Mouse (Mus musculus): ENCODE measurements around the gene Wnt7a. TPM values are rescaled to one million over a fixed set of nuclear protein-coding genes. Genes with fewer than 3 reads are reported as not detected.

Gene Wnt7a
- polyA plus RNA-seq, 1 experiment: not detected

DNA sequence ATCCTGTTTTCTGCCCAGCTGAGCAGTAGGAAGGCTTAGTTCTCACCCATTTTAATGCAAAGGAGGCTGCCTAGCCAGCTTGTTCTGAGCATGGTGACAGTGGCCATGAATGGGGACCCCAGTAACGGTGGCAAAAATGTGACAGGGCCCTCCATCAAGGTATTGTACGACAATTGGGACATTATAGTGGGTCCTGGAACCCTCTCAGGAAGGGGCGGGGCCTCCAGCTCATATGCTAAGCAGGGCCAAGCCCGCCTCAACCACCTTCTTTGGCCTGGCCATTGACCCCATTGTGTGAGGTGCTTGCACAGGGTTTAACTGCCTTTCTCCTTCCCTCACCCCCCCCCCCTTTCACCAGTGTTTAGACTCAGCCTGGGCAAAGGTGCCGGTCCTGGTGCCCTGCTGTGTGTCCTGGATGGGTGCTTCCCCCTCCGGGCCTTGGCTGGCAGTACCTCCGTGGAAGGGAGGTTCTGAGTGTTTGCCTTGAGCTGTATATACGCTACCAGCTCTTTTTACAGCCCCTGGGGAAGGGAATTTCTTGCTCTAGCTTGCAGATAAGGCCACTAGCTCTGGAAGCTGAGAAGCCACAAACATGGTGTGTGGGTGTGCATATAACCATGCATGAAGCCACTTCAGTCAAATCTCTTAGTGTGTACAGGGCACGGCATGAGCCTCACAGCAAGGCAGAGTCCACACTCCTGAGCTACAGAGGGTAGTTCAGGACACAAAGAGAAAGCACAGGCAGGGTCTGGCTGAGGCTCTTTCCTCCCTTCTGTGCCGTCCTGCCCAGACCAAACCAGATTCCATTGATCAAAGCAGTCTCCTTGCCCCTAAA is 64.9 kb downstream of the Wnt7a start:
- Histone ChIP-seq H3K36me3 (ENCODE audit: control insufficient read depth, insufficient read depth) (no peaks in the 10 kb centered on the region), H3K4me3 (no peak overlapping the region), H3K27me3 (ENCODE audit: control insufficient read depth, insufficient read depth, insufficient read length) (peaks cover 72% of the 10 kb centered on the region), H3K79me2 (ENCODE audit: control insufficient read depth, insufficient read depth) (no peaks in the 10 kb centered on the region), H3ac (ENCODE audit: control insufficient read depth, insufficient read length) (no peak overlapping the region), H3K4me2 (ENCODE audit: low read depth) (no peak overlapping the region)
- TF ChIP-seq MYOG (IDR thresholded peaks at IDR 0.05; ENCODE audit: control insufficient read depth in 1 of 3, insufficient read depth in 1 of 3, insufficient read length in 2 of 3, low read depth in 2 of 3) (no peak), REST (IDR thresholded peaks at IDR 0.05; ENCODE audit: insufficient read depth, insufficient read length) (no peak), TCF12 (IDR thresholded peaks at IDR 0.05; ENCODE audit: insufficient read depth, poor library complexity, severe bottlenecking) (no peak), MAX (IDR thresholded peaks at IDR 0.05; ENCODE audit: low read depth) (no peak), SRF (IDR thresholded peaks at IDR 0.05; ENCODE audit: control insufficient read depth, insufficient read length, low read depth) (no peak), MYOD1 (IDR thresholded peaks at IDR 0.05; ENCODE audit: control insufficient read depth in 1 of 3, insufficient read length in 2 of 3, low read depth in 2 of 3) (no peak), POLR2AphosphoS2 (IDR thresholded peaks at IDR 0.05; ENCODE audit: insufficient read length, low read depth) (no peak), CEBPB (IDR thresholded peaks at IDR 0.05; ENCODE audit: insufficient read depth, poor library complexity, severe bottlenecking) (no peak), E2F4 (IDR thresholded peaks at IDR 0.05; ENCODE audit: insufficient read depth) (no peak), USF1 (IDR thresholded peaks at IDR 0.05; ENCODE audit: low read depth) (no peak), TCF3 (IDR thresholded peaks at IDR 0.05; ENCODE audit: insufficient read length, low read depth) (no peak), POLR2A (IDR thresholded peaks at IDR 0.05; ENCODE audit: insufficient read length, low read depth) (no peak)

DNA sequence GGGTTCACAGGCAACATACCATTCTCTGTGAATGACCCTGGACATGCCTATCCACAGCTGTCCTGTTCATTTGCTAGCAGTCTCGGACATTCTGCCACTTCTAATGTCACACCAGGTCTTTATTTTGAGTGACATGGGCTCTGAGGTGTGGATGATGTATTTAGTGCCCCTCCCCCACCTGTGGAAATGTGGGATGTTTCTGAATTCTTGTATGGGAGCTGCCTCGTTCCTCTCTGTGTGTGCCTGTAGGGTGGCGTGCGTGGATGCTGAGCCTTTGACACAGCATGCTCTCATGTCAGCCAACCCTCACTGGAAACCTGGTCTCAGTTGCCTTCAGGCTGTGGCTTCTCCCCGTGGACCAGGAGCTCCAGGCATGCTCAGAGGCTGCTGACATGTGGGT is 66.1 kb downstream of the Wnt7a start:
- Histone ChIP-seq H3K27me3 (ENCODE audit: control insufficient read depth, insufficient read depth, insufficient read length) (peaks cover 72% of the 10 kb centered on the region), H3ac (ENCODE audit: control insufficient read depth, insufficient read length) (no peak overlapping the region), H3K4me2 (ENCODE audit: low read depth) (no peak overlapping the region), H3K4me3 (no peak overlapping the region), H3K79me2 (ENCODE audit: control insufficient read depth, insufficient read depth) (no peaks in the 10 kb centered on the region), H3K36me3 (ENCODE audit: control insufficient read depth, insufficient read depth) (no peaks in the 10 kb centered on the region)
- TF ChIP-seq MAX (IDR thresholded peaks at IDR 0.05; ENCODE audit: low read depth) (no peak), CEBPB (IDR thresholded peaks at IDR 0.05; ENCODE audit: insufficient read depth, poor library complexity, severe bottlenecking) (no peak), REST (IDR thresholded peaks at IDR 0.05; ENCODE audit: insufficient read depth, insufficient read length) (no peak), TCF3 (IDR thresholded peaks at IDR 0.05; ENCODE audit: insufficient read length, low read depth) (no peak), MYOG (IDR thresholded peaks at IDR 0.05; ENCODE audit: control insufficient read depth in 1 of 3, insufficient read depth in 1 of 3, insufficient read length in 2 of 3, low read depth in 2 of 3) (no peak), TCF12 (IDR thresholded peaks at IDR 0.05; ENCODE audit: insufficient read depth, poor library complexity, severe bottlenecking) (no peak), MYOD1 (IDR thresholded peaks at IDR 0.05; ENCODE audit: control insufficient read depth in 1 of 3, insufficient read length in 2 of 3, low read depth in 2 of 3) (no peak), SRF (IDR thresholded peaks at IDR 0.05; ENCODE audit: control insufficient read depth, insufficient read length, low read depth) (no peak), E2F4 (IDR thresholded peaks at IDR 0.05; ENCODE audit: insufficient read depth) (no peak), POLR2AphosphoS2 (IDR thresholded peaks at IDR 0.05; ENCODE audit: insufficient read length, low read depth) (no peak), POLR2A (IDR thresholded peaks at IDR 0.05; ENCODE audit: insufficient read length, low read depth) (no peak), USF1 (IDR thresholded peaks at IDR 0.05; ENCODE audit: low read depth) (no peak)

DNA sequence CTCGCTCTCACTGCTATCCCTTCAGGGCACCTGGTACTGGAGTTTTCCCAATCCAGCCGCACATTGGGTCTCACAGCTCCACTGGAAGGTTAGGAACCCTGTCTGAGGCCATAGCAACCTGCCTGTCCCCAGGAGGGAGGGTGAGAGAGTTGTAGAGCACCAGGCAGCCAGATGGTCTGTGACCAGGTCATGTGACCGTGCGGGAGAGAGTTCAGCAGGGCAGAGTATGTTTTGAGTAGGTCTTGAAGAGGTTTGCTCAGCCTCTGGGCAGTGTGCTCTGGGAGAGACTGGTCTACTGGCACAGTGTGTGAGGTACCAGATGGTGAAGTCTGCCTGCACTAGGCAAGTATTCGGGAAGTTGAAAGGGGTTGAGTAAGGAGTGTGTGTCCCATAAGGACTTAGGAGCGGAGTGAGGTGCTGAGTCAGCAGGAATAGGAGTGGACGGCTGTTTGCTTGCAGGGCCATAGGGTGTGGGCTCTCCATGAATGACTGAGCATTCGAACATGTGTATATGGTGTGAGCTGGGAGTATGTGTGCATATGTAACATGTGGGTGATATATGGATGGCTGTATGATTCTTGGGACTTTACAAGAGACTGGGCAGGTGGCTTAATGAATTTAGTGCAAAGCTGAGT is 71.4 kb downstream of the Wnt7a start:
- H3K27me3 ChIP-seq (ENCODE audit: control insufficient read depth, insufficient read depth, insufficient read length): peaks cover 46% of the 10 kb centered on the region
- H3K79me2 ChIP-seq (ENCODE audit: control insufficient read depth, insufficient read depth): no peaks in the 10 kb centered on the region
- H3ac ChIP-seq (ENCODE audit: control insufficient read depth, insufficient read length): no peak overlapping the region
- H3K4me3 ChIP-seq: no peak overlapping the region
- no peak overlapping the region for H3K4me2 ChIP-seq (ENCODE audit: low read depth)
- TF ChIP-seq POLR2A (IDR thresholded peaks at IDR 0.05; ENCODE audit: insufficient read length, low read depth): no peak
- no peak for TF ChIP-seq MYOD1 (IDR thresholded peaks at IDR 0.05; ENCODE audit: control insufficient read depth in 1 of 3, insufficient read length in 2 of 3, low read depth in 2 of 3)
- no peak for TF ChIP-seq SRF (IDR thresholded peaks at IDR 0.05; ENCODE audit: control insufficient read depth, insufficient read length, low read depth)
- no peak for TF ChIP-seq USF1 (IDR thresholded peaks at IDR 0.05; ENCODE audit: low read depth)
- TF ChIP-seq TCF3 (IDR thresholded peaks at IDR 0.05; ENCODE audit: insufficient read length, low read depth): no peak
- no peak for TF ChIP-seq MYOG (IDR thresholded peaks at IDR 0.05; ENCODE audit: control insufficient read depth in 1 of 3, insufficient read depth in 1 of 3, insufficient read length in 2 of 3, low read depth in 2 of 3)
- no peaks in the 10 kb centered on the region for H3K36me3 ChIP-seq (ENCODE audit: control insufficient read depth, insufficient read depth)

DNA sequence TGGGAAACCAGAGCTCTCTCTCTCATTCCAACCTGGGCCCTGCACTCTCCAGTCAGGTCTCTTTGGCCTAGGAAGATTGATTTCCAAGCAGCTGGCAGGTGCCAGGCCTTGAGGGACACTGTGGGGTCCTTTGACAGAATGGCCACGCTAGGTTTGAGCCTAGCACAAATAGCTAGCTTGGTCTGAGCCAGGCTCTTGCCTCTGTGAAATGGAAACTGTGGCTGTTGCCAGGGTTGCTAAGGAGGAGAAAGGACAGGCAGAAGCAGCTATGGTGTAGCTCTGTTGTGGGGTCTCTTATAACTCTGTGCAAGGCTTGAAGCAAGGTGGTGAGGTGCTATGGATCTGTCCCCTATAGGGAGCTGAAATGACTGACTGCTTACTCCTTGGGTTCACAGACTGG is 75.7 kb downstream of the Wnt7a start:
- Histone ChIP-seq H3ac (ENCODE audit: control insufficient read depth, insufficient read length) (no peak overlapping the region), H3K4me2 (ENCODE audit: low read depth) (no peak overlapping the region), H3K79me2 (ENCODE audit: control insufficient read depth, insufficient read depth) (no peaks in the 10 kb centered on the region), H3K36me3 (ENCODE audit: control insufficient read depth, insufficient read depth) (no peaks in the 10 kb centered on the region), H3K27me3 (ENCODE audit: control insufficient read depth, insufficient read depth, insufficient read length) (peaks cover 56% of the 10 kb centered on the region), H3K4me3 (no peak overlapping the region)
- no peak for TF ChIP-seq TCF3 (IDR thresholded peaks at IDR 0.05; ENCODE audit: insufficient read length, low read depth)
- TF ChIP-seq E2F4 (IDR thresholded peaks at IDR 0.05; ENCODE audit: insufficient read depth): no peak
- no peak for TF ChIP-seq MAX (IDR thresholded peaks at IDR 0.05; ENCODE audit: low read depth)
- no peak for TF ChIP-seq REST (IDR thresholded peaks at IDR 0.05; ENCODE audit: insufficient read depth, insufficient read length)
- TF ChIP-seq CEBPB (IDR thresholded peaks at IDR 0.05; ENCODE audit: insufficient read depth, poor library complexity, severe bottlenecking): no peak
- TF ChIP-seq MYOG (IDR thresholded peaks at IDR 0.05; ENCODE audit: control insufficient read depth in 1 of 3, insufficient read depth in 1 of 3, insufficient read length in 2 of 3, low read depth in 2 of 3): no peak
- TF ChIP-seq POLR2AphosphoS2 (IDR thresholded peaks at IDR 0.05; ENCODE audit: insufficient read length, low read depth): no peak
- no peak for TF ChIP-seq USF1 (IDR thresholded peaks at IDR 0.05; ENCODE audit: low read depth)
- no peak for TF ChIP-seq MYOD1 (IDR thresholded peaks at IDR 0.05; ENCODE audit: control insufficient read depth in 1 of 3, insufficient read length in 2 of 3, low read depth in 2 of 3)
- TF ChIP-seq TCF12 (IDR thresholded peaks at IDR 0.05; ENCODE audit: insufficient read depth, poor library complexity, severe bottlenecking): no peak
- TF ChIP-seq POLR2A (IDR thresholded peaks at IDR 0.05; ENCODE audit: insufficient read length, low read depth): no peak
- no peak for TF ChIP-seq SRF (IDR thresholded peaks at IDR 0.05; ENCODE audit: control insufficient read depth, insufficient read length, low read depth)

Measured in myocyte (in vitro differentiated cells).